Mouse (Mus musculus) NIH3T3 (cell line): ENCODE measurements at regions not wholly inside any gene's neighbourhood (a gene's known extent, or its start where the extent isn't known, plus 50 kb on each side); places are given as distances from the start of the nearest gene placed in this dataset.

Source experiments
- DNase-seq: peaks from one replicate; pipeline ENCODE4 v3.0.0-alpha.2; 2012; ENCODE audit warnings: low read depth

DNA sequence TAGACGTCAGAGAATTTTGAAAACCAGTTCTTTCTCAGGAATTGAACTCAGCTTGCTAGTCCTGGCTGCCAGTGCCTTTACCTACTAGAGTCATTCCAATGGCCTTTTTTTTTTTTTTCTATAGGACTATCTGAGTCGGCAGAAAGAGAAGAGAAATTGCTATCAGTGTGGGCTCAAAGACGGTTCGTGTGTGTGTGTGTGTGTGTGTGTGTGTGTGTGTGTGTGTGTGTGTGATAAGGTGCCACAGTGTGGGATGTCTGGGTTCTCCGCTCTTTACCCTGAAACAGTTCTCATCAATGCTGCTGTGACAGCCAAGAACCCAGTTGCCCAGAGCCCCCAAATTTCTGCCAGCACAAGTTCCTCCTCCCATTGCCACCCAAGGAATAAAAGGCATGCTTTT is 146.1 kb downstream of the Rybp start:
- no peak for DNase-seq

DNA sequence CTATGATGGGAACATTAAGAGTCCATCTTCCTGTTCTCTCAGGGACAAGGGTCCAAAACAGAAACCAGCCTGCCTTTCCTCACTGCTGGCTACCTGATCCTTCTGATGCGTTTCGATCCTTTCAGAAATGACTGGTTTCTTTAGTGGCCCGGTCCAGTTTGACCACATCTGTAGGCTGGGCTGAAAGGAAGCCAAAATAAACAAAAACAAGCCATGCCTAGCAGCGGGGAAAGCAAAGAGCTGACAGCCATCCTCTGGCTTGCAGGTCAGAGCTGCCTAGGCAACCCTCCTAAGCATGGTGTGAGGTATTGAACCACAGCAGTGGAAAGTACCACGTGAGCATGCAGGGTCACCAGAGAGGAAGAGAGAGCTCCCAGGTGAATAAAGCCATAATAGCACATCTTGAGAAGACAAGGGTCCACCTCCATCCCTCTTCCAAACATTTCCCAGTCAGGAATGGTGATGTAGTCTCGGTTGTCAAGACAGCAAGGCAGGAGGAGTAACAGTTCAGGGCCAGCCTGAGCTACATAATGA is 146.6 kb downstream of the Rybp start:
- DNase-seq: peak; percentile 24

DNA sequence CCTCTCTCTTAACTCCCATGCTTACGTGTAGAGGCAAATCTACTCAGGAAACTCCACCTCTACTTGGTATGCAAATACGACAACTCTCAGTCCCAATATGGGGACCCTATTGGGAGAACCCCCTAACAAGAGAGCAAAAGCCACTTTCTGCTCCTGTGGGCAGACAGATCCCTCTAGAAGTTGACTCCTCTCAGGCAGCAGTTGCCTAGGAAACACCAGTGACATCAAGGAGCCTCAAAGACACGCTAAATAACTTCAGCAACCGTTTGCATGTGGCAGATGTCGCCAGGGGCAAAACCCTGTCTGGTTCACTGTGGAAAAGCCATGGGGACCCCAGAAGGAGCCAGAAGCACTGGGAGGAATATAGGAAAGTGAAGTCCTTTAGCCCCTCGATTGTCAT is 147.5 kb downstream of the Rybp start:
- no peak for DNase-seq

- no peak for DNase-seq
Measured at GRCm38 (mm10) chr6:100138659-100139058, 148.6 kb downstream of the Rybp start.

- DNase-seq: no peak
Measured at GRCm38 (mm10) chr6:100135177-100135576, 152.1 kb downstream of the Rybp start.

- DNase-seq: no peak
Measured at GRCm38 (mm10) chr6:100133970-100134369, 153.3 kb downstream of the Rybp start.

DNA sequence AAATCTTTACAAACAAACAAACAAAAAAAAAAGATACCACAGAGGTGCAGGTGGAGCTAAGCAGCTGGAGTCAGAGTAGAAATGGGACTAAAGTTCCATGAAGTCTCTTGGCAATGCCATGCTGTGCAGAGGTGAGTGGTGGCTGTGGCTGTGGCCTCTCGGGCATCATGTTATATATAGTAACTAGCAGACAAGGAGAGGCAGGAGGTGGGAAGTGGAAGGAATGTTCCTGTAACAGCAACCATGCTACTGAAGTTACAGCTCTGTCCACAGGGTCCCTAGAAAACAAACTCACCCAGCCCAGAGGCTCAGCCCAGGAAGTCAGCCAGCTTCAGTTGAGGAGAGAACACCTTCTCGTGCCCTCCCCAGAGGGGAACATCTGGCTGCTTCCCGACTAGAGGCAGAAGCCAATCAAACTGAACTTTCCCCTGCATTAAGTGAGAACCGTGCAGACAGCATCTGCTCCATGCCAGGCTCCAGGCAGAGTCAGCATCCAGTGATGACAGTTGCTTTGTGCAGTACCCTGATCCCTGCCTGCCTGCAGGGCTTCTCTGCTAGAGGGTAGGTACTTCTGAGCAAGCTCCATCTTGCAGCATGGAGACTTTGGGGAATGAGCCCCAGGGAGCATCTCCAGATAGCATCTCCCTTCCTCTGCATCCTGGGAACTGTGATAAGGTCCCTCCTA is 154.2 kb downstream of the Rybp start:
- no peak for DNase-seq

DNA sequence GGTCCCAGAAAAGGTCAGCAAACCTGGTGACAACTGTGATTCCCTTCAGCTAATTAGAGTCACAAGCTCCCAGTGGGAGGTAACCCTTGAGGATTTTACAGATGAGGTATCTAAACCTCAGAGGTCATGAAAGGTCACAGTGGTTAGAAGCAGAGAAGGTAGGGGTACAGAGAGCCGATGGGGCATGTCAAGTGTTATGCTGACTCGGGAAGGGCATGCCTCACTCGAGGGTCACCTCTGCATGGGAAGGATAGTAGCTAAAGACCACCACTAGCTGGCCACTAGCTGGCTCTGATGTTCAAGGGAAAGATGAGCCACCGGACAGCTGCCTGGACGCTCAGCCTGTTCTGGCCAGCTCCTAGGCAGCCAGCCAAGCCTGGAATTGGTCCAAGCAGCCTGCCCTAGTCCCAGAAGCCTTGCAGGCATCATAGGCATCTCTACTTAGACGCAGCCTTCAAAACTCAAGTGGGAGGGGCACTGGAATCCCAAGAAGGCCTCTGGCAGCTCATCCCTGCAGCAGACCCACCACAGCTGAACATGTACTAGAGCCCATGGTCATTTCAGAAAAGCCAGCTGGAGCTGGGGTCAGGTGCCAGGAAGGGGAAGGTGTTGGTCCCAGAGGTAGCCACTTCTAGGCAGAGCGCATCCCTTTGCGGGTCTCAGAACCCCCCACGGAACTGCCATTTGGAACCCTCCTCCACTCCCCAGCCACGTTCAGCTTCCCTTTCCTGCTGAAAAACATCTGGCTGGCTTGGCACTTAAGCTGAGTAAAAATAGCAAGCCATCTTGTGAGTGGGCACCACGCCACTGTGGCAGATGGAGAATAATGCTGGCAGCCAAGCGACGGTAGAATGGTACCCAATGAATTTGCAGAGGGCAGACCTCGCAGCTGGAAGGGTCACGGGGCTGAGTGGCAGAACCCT is 159.8 kb downstream of the Rybp start:
- DNase-seq: peak; percentile 93

GRCm38 (mm10) chr6:100126736-100127135 is 160.5 kb downstream of the Rybp start:
- no peak for DNase-seq

DNA sequence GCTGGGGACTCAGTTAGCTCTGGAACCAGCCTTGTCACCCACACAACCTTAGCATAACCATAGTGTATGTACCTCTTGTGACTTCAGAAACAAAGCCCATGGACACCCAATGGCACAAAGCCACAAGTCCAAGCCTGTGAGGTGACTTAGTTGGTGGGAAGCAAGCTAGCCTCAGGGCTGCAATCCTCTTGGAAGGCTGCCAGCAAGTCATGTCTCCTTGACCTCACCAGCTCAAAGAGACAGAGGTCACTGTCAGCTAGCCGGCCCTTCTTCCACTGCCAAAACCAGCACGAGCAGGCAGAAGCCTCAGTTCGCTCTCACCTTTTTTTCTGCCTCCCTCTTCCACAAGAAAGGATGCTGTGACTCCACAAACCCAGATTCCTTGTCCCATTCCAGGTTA is 161.0 kb downstream of the Rybp start:
- DNase-seq: no peak

DNA sequence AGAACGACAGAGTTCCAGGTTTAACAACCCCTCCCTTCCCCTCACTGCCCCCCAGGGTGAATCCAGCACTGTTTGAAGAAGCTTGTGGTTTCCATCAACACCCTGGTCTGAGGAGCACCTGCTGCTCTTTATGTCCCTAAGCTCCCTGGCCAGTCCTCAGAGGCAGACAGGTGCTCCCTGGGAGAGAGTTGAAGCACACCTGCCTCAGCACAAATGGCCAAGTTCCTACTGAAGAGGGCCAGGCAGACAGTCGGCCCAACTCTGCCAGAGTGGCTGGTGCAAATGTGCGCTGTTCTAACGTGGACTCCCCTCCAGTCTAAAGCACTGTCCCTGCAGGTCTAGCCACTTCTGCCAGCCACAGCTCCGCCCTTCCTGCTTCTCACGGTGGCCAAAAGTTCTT is 166.0 kb downstream of the Rybp start:
- no peak for DNase-seq

DNA sequence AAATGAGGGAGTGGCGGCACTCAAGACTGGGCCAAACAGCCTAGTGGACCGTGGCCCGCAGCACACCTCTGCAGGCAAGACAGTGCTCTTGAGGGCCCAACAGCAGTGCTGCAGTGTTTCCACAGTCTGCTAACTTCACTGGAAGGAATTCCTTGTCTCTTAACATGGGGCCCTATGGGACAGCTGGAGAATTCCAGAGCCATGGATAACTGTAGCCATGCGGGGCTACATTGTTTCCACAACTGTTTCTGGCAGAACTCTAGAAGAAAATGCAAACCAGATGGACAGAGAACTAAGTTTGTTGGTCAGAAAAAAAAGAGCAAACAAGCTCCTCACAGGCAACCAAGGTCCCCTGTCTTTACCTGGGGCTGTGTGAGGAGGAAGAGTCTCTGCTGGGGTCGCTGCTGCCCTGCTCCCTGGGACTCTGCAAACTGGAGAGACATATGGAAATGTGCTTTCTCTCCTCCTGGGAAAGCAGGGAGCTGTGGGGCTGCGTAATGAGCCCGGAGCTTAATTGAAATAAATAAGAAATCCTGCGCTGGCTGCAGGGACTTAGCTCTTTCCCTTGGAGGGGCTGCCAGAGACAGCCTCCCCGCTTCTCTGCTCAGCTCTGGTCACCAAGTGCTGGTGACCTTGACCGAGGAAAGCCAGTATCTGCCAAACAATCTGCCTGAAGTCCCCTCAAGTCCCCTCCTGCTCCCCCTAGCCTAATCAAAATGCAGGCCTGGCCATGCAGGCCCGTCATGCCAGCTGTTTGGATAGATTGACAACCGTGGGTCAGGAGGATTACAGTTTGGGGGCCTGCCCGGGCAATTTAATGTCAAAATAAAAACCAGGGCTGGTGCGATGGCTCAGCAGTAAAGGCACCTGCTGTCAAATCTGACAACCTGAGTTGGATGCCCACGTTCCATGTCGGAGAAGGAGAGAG is 167.0 kb downstream of the Rybp start:
- peak; percentile 78 for DNase-seq

- no peak for DNase-seq
Measured at GRCm38 (mm10) chr6:100117084-100117483, 170.2 kb downstream of the Rybp start.

DNA sequence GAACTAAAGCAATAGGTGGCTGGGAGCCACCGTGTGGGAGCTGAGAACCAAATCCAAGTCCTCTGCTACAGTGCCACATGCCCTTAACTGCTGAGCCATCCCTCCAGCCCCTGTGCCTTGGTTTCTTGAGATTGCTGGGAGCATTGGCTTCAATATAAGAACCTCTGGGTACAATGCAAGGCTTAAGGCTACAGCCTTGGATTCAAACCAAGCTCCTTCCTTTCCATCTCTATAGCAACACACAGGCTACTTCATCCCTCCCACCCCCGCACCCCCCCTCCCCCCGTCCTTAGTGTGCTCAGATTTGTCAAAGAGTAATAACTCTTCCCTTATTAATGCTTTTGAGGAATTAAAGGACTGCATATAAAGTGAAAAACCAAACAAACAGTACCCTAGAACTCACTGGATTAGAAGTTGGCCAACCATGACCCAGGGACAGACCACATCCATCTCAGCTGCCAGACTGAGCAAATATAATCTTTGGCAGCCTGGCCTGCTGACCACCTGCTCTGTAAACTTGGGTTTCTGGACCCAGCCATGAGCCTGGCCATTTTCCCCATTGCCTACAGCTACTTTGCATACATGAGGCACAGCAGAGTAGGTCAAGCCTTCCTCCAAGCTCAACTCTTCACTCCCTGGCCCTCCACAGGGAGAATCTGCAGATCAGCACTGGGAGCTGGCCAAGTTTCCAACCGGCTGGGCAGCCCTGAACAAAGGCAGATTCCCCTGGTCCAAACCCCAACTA is 173.7 kb downstream of the Rybp start:
- peak; percentile 33 for DNase-seq

GRCm38 (mm10) chr6:100110981-100111660 is 176.2 kb downstream of the Rybp start:
- DNase-seq: no peak

DNA sequence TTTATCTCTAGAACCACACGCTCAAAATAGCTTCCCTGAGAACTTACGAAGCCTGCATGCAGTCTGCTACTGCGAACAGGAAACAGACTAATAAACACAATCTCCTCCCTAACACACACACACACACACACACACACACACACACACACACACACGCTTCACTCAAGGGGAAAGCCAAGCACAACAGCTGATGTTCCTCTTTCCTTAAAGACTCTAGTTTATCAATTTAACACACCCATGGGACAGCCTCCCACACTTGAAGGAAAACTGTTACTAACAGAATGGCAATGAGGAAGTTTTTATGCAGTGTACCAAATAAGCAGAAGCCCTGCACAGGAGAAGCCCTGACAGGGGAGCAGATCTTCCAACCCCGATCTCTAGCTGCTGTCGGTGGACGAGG is 177.3 kb downstream of the Rybp start:
- no peak for DNase-seq

GRCm38 (mm10) chr6:100109351-100109750 is 177.9 kb downstream of the Rybp start:
- no peak for DNase-seq

DNA sequence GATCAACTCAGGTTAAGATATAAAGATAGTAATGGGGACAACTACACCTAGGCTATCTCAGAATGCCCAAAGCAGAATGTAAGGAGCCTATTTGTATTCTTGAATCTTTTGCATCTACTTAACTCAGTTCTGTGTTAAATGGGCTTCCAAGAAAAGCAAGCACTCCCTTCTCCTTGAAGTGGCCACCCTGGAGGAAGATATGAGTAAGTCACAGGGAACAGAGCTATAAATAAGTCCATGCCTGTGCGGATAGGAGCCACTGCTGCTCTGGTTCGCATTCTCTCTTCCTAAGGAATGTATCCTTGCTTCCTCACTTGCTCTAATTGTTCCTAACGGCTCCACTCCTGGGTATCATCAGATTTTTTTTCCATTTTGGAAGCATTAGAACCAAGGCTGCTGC is 179.8 kb downstream of the Rybp start:
- DNase-seq: no peak

DNA sequence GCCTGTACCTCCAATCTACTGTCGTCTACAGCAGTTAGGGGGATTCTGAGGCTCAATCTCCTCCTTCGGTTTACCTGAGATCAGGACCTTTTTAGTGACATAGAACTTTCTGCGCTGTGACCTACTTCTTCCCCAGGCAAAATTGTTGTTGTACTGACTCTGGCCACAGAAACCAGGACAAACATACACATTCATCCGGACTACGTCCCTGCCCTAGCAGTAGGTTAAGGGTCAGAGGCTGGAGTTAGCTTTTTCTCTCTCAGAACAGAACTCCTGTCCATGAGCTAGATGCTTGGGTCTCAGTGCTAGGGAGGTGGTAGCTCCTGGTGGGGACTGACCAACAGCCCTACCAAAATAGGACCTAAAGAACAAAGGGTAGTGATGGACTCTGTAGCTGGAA is 180.2 kb downstream of the Rybp start:
- DNase-seq: no peak

DNA sequence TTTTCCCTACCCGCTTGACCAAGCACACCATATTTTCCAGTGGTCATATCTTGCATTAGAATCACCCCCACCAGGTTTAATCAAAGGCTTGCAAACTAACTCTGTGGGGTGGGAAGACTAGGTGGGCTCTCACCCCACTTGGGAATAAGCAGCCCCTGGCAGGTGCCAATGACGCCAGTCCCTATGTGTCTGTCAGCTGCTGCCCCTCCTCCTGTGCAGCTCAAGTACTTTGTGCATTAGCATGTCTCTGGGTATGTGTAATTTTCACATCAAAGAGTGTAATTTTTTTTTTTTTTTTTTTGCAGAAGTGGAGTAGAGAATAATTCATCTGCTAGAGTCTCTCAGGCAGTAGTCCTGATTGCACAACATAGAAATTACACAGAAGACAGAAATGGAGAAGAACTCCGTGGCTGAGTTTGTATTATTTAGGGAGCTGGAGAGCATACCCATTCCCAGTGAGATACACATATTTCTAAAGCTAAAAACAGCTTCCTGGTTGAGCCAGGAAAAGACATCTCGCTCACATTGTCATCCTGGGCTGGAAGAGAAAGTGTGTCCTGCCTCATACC is 186.6 kb downstream of the Rybp start:
- DNase-seq: no peak
